Mouse (Mus musculus) intestine, embryonic 16.5 days (tissue): ENCODE results near the gene Ptprn. TPM values are rescaled to one million over a fixed set of nuclear protein-coding genes. Genes with fewer than 3 reads are reported as not detected.

Source experiments
- ATAC-seq: fragments of 200-750 bp; cut with Nextera tagmentation; 2 replicates; pipeline ENCODE4 v1.8.0; 2017; ENCODE audit warnings: moderate TSS enrichment, moderate library complexity
- H3K27ac ChIP-seq: fragments of 300-500 bp; sonication (generic); 2 replicates; pipeline ENCODE4 v1.5.1; 2014; ENCODE audit warnings: mild to moderate bottlenecking, low read length
- H3K27me3 ChIP-seq: fragments of 300-500 bp; sonication (generic); replicated peaks from 2 replicates; pipeline ENCODE4 v1.6.1; 2014; ENCODE audit warnings: low read length, control low read depth, mixed read lengths; ENCODE audit not compliant: control insufficient read depth, insufficient read depth
- H3K36me3 ChIP-seq: fragments of 300-500 bp; sonication (generic); 2 replicates; pipeline ENCODE4 v1.6.1; 2014; ENCODE audit warnings: low read length, control low read depth; ENCODE audit not compliant: control insufficient read depth, insufficient read depth
- H3K4me1 ChIP-seq: fragments of 300-500 bp; sonication (generic); 2 replicates; pipeline ENCODE4 v1.6.1; 2014; ENCODE audit warnings: low read length, control low read depth, mixed read lengths; ENCODE audit not compliant: control insufficient read depth, insufficient read depth
- H3K4me2 ChIP-seq: fragments of 300-500 bp; sonication (generic); 2 replicates; pipeline ENCODE4 v1.6.1; 2014; ENCODE audit warnings: low read depth, low read length, control low read depth
- H3K4me3 ChIP-seq: fragments of 300-500 bp; sonication (generic); 2 replicates; pipeline ENCODE4 v1.5.1; 2014; ENCODE audit warnings: mild to moderate bottlenecking, low read length
- H3K9ac ChIP-seq: fragments of 300-500 bp; sonication (generic); 2 replicates; pipeline ENCODE4 v1.6.1; 2014; ENCODE audit warnings: low read depth, low read length
- H3K9me3 ChIP-seq: fragments of 300-500 bp; sonication (generic); 2 replicates; pipeline ENCODE4 v1.6.1; 2016; ENCODE audit warnings: low read length, control low read depth; ENCODE audit not compliant: control insufficient read depth
- WGBS: fragments of 180-500 bp; shearing (Covaris S2); extraction: QIAGEN DNeasy Blood & Tissue Kit; methylation state at CpG from one replicate; pipeline ENCODE4 v1.1.7; 2014; 5-methylcytosine and 5-hydroxymethylcytosine counted together
- microRNA-seq: library from miRNA; unstranded; fragments of <30 nt; microRNA quantifications from one replicate; pipeline ENCODE4, GENCODE M21; 2016
- polyA plus RNA-seq: library from polyadenylated mRNA; unstranded; fragments of >200 nt; fragmentation: Nextera tagmentation; extraction: Ambion mirVana; gene quantifications from 2 replicates; pipeline ENCODE4 v1.2.1, GENCODE M21; 2015

The Ptprn gene
- polyA plus RNA-seq, 1 experiment from 2014 or later, result 2.9 TPM

DNA sequence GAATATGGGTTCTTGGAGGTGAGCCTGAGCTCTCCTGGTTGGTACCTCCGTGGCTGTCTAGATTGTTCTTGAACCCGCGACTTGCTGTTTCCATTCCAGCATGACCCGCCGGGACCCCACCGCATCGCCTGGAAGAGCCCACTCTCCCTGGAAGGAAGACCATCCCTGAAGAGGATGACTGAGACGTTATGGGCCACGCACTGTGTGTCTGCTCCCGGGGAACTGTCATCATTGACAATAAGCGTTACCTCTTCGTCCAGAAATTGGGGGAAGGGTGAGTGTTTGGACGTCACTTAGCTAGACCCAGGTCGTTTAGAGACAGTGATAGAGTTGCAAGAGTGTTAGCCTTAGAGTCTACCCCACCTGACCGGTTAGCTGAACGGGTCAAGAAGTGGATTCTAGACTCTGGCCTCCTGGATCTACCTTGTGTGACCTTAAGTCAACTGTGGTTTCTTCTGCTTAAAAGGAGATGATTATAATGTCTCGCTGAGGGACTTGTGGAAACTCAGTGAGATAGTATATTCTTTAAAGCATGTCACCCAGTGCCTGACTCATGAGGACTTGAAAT lies 53.1 kb downstream of the Ptprn start:
- H3K9me3 ChIP-seq, result no peaks in the 10 kb centered on the region
- H3K4me2 ChIP-seq, result peak overlapping the region; percentile 87
- H3K4me3 ChIP-seq, result peak overlapping the region; percentile 90
- H3K36me3 ChIP-seq, result peaks cover 21% of the 10 kb centered on the region
- peaks cover 55% of the 10 kb centered on the region for H3K4me1 ChIP-seq
- WGBS, result 10% methylated on average over 17 of the region's 17 CpGs
- H3K27ac ChIP-seq, result 0 out of 2 replicates have a peak overlapping the region, but pooled peaks have one; percentile 42
- H3K9ac ChIP-seq, result peak overlapping the region; percentile 96
- no peaks in the 10 kb centered on the region for H3K27me3 ChIP-seq
- no peak for ATAC-seq

DNA sequence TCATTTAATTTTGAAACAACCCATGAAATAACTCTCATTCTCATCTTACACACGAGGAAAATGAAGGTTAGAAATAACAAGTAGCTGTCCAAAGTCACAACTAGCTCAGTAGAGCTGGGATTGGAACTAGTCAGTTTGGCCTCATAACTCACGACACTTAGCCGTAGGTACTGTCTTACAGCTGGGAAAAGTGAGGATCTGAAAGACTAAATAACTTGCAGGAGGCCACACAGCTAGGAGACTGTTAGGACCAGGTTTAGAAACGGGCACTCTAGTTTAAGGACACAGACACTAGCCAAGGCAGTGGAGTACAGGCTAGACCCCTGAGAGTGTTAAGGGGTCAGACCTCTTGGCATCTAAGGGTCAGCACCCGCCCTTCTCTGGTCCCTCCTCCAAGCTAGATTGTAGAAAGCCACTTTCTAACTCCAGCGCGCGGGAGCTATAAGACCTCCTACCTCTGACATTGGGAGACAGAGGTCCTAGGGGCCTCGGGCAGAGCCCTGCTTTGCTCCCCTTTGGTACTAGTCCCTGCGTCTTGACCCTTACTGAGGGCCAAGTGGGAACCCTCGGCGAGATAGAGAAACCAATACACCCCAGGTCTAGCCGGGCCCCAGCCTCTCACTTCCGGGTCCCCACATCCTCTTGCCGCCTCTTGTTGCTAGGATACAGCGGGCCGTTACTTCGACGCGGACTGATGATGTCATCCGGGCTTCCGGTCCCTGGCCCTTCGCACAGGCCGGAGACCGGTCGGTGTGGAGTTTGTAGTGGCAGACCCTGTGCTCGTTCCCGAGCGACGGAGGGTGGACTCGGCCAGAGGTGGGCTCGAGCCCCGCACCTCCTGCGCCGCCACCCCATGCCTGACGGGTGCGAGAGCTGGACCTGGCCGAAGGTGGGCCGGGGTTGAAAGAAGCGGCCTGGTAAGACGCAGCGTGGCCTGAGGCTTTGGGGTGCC lies 53.9 kb downstream of the Ptprn start, which contains the start of the genes Glb1l and Stk16:
Gene Glb1l, minus strand, starts transcription at position 678 of the 952 bp plus-strand sequence.
Gene Stk16, plus strand, starts transcription at position 703 of the 952 bp plus-strand sequence.
- no peaks in the 10 kb centered on the region for H3K9me3 ChIP-seq
- H3K4me1 ChIP-seq, result peaks cover 55% of the 10 kb centered on the region
- peak within 1 kb of the TSS; percentile 90 for H3K4me3 ChIP-seq
- H3K36me3 ChIP-seq, result peaks cover 14% of the 10 kb centered on the region
- peak; percentile 86 for ATAC-seq
- no peaks in the 10 kb centered on the region for H3K27me3 ChIP-seq
- peak within 1 kb of the TSS; percentile 87 for H3K4me2 ChIP-seq
- H3K9ac ChIP-seq, result peak within 1 kb of the TSS; percentile 96
- 5% methylated on average over 42 of the region's 42 CpGs for WGBS
- H3K27ac ChIP-seq, result 0 out of 2 replicates have a peak within 1 kb of the TSS, but pooled peaks have one; percentile 42

DNA sequence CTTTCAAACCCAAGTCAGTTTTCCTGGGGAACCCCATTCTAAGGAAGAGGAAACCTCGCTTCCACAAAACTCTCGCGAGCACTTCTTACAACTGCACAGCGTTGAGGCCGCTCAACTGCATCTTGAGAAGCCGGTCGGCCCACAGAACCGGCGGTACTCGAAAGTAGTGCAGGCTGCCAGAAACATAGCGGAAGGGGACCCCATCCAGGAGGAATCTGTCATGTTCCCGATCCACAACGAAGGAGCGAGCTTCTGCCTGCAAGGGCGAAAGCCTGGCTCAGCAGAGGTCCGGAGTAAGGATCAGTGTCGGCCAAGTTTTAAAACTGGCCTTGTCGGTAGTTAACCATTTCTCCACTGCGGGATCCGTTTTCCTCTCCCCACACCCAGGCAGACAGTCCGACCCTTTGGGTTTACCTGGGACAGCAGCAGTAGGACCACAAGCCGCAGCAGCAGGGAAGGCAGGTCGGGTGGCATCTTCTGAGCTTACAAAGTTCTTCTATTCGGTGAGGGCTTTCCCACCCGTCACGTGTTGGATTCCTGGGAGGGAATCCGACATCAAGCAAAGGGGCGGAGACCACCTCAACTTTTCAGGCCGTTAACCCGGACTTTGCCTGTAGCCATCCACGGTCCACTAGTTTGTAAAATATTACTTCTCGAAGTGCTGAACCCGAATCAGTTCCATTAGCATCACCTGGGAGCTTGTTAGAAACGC lies 55.2 kb downstream of the Ptprn start:
- Histone ChIP-seq H3K4me3 (peak overlapping the region; percentile 54), H3K4me1 (peaks cover 45% of the 10 kb centered on the region), H3K36me3 (peaks cover 13% of the 10 kb centered on the region), H3K4me2 (peak overlapping the region; percentile 66), H3K9ac (peak overlapping the region; percentile 73), H3K27me3 (no peaks in the 10 kb centered on the region), H3K27ac (peak overlapping the region; percentile 48; the same call in 1 of the 2 replicates), H3K9me3 (no peaks in the 10 kb centered on the region)
- WGBS, result 11% methylated on average over 34 of the region's 34 CpGs
- ATAC-seq, result no peak

DNA sequence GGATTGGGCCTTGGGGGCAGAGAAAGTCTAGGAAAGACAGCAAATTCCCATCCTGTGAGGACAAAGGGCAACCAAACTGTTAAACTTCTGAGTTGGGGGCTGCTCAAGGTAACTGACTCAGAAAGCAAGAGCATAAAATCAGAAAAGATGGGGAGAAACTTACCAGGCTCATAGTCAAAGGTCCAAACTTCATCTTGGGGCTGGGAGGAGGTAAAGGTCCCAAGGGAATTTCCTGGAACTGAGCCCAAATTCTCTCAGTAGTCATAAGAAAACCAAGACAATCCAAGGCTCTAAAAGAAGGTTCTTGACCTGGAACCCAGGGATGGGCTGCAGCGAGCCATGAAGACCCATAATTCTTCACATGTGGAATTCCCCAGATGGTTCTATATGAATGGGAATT lies 63.1 kb downstream of the Ptprn start:
- Histone ChIP-seq H3K4me3 (no peak overlapping the region), H3K27ac (no peak overlapping the region), H3K36me3 (peaks cover 8% of the 10 kb centered on the region), H3K4me1 (no peaks in the 10 kb centered on the region), H3K4me2 (no peak overlapping the region), H3K9me3 (no peaks in the 10 kb centered on the region), H3K27me3 (no peaks in the 10 kb centered on the region), H3K9ac (no peak overlapping the region)
- WGBS, result 79% methylated on average over 1 of the region's 1 CpGs
- ATAC-seq, result no peak

Small RNA genes within 50 kb of the gene (microRNA-seq; reads per million reads assigned to microRNA genes)
- not detected for gene Gm27943

Other genes with a start within 250 kb of the Ptprn start
- 9.4 and 10.2 TPM in 2 replicates for gene Nhej1, start 139.3 kb downstream of the Ptprn start, polyA plus RNA-seq
- gene Slc23a3, start 130.6 kb downstream of the Ptprn start, polyA plus RNA-seq, result 1.2 and 1.5 TPM in 2 replicates
- 49.1 and 52.5 TPM in 2 replicates for gene Cnppd1, start 121.8 kb downstream of the Ptprn start, polyA plus RNA-seq
- 44.7 and 50.8 TPM in 2 replicates for gene Retreg2, start 121.7 kb downstream of the Ptprn start, polyA plus RNA-seq
- 53.2 and 54.6 TPM in 2 replicates for gene Zfand2b, start 95.9 kb downstream of the Ptprn start, polyA plus RNA-seq
- 21.5 and 27.8 TPM in 2 replicates for gene Abcb6, start 84.1 kb downstream of the Ptprn start, polyA plus RNA-seq
- 25.4 and 26.5 TPM in 2 replicates for gene Ankzf1, start 72.4 kb downstream of the Ptprn start, polyA plus RNA-seq
- 28.3 and 31.7 TPM in 2 replicates for gene Atg9a, start 72.3 kb downstream of the Ptprn start, polyA plus RNA-seq
- gene Glb1l, start 53.7 kb downstream of the Ptprn start, polyA plus RNA-seq, result 9.2 and 10.1 TPM in 2 replicates
- gene Stk16, start 53.7 kb downstream of the Ptprn start, polyA plus RNA-seq, result 108 and 120 TPM in 2 replicates
- gene Tuba4a, start 44.6 kb downstream of the Ptprn start, polyA plus RNA-seq, result 137 and 151 TPM in 2 replicates
- gene A630095N17Rik, start 32.4 kb downstream of the Ptprn start, polyA plus RNA-seq, result not detected in 2 replicates
- gene Dnajb2, start 28.1 kb downstream of the Ptprn start, polyA plus RNA-seq, result 20.9 and 24.3 TPM in 2 replicates
- 9.2 and 9.9 TPM in 2 replicates for gene Resp18, start 13.9 kb upstream of the Ptprn start, polyA plus RNA-seq
- 159 and 160 TPM in 2 replicates for gene Dnpep, start 53.5 kb upstream of the Ptprn start, polyA plus RNA-seq
- 149 and 159 TPM in 2 replicates for gene Des, start 95.8 kb upstream of the Ptprn start, polyA plus RNA-seq
- 33.5 and 35.2 TPM in 2 replicates for gene Speg, start 110.8 kb upstream of the Ptprn start, polyA plus RNA-seq
- 134 and 137 TPM in 2 replicates for gene Gmppa, start 171.4 kb upstream of the Ptprn start, polyA plus RNA-seq
- gene Asic4, start 185.9 kb upstream of the Ptprn start, polyA plus RNA-seq, result 2.0 and 2.4 TPM in 2 replicates
- 25.2 and 28.8 TPM in 2 replicates for gene Chpf, start 214.8 kb upstream of the Ptprn start, polyA plus RNA-seq
- 1.5 and 1.9 TPM in 2 replicates for gene Tmem198, start 215.0 kb upstream of the Ptprn start, polyA plus RNA-seq
- 38.7 and 42.7 TPM in 2 replicates for gene Obsl1, start 241.9 kb upstream of the Ptprn start, polyA plus RNA-seq
- gene Inha, start 242.6 kb upstream of the Ptprn start, polyA plus RNA-seq, result 6.6 and 7.3 TPM in 2 replicates